Mouse (Mus musculus) layer of hippocampus, adult 9-10 months (tissue): ENCODE data around the gene Gnat2.

Experiments
- DNase-seq: peaks from one replicate; pipeline ENCODE4 v3.0.0; 2022; ENCODE audit warnings: low spot score

Gnat2 gene

DNA sequence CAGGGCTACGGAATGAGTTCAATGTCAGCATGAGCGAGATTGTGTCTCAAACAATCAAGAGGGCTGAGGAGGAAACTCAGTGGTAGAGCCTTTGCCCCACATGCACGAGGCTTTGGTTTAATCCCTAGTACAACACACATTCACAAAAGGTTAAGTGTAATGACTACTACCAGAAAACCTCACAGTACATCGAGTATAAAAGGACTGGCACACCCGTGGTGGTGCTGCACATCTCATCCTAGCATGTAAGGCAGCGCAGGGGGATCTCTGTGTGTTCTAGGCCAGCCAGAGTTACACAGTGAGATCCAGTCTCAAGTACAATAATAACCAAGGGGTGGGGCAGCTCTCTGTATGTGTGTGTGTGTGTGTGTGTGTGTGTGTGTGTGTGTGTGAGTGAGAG lies 24.9 kb downstream of the Gnat2 start:
- no peak for DNase-seq

DNA sequence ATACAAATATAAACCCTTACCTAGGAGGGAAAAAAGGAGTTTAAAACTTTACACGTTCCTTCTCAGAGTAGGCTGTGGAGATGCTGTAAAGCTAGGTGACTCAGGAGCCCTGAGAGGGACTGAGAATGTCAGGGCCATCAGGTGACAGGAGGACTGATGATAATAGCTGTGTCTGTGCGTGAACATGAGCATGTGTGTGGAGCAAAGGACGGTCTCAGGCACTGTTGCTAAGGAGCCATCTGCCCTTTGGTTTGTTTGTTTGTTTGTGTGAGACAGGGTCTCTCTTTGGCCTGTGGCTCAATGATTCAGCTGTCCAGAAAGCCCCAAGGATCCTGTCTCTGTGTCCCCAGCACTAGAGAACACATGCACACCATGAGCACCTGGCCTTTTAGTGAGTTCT lies 28.5 kb downstream of the Gnat2 start:
- DNase-seq, result no peak

DNA sequence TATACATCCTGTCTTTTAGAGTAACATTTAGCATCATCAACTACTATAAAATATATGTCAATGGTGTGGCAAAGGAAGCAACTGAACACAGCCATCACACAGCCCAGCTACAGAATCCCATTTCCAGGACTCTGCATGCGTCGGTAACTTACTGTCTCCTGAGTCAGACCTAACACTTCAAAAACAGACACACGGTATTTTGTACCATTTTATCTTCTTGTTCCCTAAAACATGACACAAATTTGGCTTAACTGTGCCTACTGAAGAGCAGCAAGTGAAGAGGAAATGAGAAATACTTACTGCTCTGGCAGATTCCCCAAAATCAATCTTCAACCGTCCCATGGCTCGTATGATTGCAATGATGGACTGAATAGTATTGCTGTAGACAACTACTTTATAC lies 30.7 kb downstream of the Gnat2 start:
- no peak for DNase-seq

DNA sequence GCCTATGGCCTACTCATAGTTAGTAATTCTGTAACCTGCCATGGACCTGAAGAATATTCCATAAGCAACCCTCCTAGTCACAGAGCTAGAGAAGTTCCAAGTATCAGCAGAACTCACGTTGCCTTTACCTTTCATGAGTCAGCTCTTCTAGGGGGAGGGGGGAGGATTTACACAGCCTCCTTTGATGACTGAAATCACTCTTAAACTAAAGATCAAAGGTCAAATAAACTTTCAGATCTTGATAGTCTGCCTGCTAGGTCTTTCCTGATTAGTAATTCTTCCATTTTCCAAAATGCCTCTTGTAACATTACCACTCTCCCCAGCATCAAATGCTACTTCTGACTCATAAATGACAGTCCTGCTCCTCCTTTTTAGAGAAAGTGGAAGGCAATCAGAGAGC lies 31.5 kb downstream of the Gnat2 start:
- DNase-seq, result no peak

DNA sequence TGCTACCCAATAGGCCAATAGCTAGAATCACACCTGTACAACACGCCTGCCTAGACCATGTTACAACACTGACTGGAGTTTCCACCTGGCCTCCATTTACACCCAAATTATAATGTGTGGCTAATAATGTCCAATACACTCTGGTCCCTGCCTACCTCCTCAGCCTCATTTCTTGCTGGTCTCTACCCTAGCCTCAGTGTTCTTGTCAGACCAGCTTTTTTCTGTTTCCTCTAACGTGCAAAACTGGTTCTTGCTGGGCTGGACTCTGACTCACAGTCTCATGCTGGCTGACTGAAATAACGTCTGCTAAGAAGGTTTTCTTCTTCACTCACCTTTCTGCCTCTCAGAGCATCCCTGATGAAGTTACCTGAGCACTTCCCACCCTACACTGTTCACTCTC lies 33.7 kb downstream of the Gnat2 start:
- DNase-seq, result no peak

DNA sequence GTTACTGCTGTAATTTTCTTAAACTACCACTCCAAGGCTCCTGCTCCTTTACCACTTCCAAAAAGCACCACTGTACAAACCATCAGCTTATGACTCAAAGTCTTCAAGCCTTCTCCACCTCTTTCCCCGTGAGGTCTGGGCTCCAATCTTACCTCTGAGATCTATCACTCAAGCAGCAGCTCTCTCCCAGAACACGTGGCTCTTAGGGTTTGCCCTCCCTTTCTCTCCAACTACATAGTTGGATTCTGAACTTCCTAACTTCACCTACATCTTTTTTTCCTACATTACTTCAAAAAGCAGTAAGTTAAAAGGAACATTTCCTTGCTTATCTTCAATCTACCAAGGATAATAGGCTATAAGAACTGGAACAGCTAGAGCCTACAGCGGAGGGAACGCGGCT lies 35.9 kb downstream of the Gnat2 start:
- no peak for DNase-seq

DNA sequence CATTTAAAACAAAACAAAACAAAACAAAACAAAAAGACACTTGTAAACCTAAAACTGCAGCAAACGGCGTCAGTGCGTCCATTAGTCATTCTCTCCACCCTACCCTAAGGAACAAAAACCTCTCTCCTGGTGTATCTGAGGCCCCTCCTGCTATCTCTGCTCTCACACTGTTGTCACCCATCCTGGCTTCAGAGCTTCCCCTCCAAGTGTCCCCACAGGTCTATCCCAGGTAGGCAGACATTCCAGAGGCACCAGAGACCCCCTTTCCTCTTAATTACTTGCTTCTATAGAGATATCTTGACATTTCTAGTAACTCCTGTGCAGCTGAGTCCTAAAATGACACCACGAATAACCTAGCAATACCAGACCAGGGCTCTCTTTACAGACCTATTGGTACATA lies 36.8 kb downstream of the Gnat2 start:
- DNase-seq, result no peak

DNA sequence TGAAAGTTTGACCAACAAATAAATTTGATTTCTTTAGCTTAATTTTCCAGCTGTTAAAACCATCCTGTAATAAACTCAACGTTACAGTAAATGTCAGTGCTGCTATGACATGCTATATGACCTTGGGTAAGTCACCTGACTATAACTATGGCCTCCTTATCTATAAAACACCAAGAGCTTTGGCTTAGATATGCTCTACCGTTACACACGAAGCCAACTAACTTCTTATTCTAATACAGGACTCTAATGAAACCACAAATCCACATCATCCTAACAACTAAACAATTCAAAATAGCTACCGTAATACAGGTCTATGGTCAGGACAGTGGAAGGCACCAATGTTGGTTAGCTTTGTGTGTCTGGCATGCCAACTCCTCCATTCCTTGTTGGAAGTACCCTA lies 37.2 kb downstream of the Gnat2 start:
- no peak for DNase-seq

DNA sequence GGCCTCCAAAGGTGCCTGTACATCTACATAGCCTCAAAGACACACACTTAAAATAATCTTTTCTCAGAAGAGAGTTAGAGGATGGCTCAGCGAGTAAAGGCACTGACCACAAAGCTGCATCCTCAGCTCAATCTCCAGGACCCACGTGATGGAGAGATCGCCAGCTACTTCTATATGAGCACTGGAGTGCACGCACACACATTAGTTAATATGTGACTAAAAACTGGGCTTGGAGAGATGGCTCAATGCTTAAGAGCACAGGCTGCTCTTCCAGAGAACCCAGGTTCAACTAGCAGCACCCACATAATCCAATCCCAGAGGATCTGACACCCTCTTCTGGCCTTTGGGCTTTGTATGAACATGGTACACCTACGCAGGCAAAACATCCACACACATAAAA lies 38.6 kb downstream of the Gnat2 start:
- no peak for DNase-seq

DNA sequence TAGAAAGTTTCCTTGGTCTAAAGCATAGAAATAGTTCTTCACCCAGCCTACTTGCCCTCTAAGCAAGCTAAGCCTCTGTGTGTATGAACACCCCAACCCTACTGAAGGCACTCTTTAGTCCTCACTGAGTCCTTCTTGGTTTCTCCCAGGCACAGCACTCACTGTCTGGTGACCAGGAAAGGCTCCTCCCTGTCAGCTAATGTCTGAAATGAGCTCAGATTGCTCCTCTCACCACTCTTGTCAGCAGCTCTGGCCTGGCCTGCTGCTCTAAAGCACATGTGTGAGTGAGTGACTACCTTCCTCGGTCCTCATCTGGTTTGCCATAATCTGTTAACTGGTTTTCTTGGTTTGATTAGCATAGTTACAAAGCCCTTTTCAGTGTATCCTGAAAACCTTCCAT lies 39.2 kb downstream of the Gnat2 start:
- no peak for DNase-seq

DNA sequence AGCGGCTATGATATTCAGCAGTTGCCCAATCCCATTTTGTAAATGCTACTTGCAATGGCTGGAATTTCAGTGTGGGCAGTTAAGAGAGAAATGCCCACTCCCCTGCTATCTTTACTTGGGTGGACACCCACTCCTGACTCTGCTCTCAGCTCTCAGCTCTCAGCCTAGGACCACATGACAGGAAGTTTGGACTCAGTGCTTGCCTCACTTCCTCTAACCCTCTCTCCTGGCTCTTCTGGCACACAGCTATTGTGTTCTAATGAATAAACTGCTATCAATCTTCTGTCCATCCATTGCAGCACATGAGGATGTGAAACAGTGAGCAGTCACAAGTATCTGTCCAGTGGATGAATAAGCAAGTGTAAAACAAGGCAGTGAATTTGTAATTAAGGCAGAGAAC lies 39.9 kb downstream of the Gnat2 start:
- DNase-seq, result no peak

DNA sequence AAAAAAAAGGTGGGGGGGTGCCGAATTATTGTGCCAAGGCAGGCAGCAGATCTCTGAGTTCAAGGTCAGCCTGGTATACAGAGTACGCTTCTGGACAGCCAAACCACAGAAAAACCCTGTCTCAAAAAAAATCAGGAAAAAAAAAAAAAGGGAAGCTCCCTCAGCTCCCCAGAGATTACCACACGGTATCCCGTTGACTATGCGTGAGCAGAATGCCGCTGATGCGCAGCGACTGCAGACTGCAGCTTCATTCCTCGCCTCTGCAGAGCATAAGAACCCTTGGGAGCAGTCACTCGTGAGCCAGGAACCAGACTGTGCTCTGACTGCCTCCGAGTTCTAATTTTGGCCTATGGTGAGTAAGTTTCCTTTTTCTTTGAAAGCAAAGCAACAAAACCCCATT lies 42.1 kb downstream of the Gnat2 start:
- DNase-seq, result no peak

DNA sequence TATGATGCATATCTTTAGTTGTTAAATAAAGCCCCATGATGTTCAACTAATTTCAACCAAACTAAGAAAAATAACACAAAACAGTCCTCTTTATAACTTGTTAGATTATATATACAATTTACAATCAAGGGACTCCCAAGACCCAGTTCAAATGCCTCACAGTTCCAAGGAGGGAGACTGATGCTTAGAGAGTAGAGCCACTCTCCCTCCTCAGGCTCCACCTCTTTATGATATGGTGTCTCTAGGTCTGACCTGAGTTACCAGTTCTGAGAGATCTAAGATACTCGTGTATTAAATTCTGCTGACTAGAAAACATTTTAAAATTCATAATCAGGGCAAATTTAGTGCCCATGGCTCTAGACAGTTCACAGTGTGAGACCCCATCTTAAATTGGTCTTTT lies 46.5 kb downstream of the Gnat2 start:
- no peak for DNase-seq

DNA sequence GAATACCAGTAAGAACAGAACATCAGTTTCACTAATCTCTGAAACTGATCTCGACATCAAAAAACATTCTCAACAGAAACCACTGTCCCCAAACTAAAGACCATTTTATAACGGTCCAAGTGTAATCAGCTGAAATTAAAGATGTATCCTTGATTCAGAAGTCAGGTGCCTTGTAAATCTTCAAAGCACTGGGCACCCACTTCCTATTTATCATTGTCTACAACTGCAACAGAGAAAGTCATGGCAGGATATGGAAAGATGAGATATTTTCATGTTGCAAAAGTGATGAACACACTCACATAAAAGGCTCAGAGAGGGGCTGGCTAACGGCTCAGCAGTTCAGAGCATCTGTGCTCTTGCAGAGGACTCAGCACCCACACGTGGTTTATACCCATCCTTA lies 48.2 kb downstream of the Gnat2 start:
- DNase-seq, result no peak

DNA sequence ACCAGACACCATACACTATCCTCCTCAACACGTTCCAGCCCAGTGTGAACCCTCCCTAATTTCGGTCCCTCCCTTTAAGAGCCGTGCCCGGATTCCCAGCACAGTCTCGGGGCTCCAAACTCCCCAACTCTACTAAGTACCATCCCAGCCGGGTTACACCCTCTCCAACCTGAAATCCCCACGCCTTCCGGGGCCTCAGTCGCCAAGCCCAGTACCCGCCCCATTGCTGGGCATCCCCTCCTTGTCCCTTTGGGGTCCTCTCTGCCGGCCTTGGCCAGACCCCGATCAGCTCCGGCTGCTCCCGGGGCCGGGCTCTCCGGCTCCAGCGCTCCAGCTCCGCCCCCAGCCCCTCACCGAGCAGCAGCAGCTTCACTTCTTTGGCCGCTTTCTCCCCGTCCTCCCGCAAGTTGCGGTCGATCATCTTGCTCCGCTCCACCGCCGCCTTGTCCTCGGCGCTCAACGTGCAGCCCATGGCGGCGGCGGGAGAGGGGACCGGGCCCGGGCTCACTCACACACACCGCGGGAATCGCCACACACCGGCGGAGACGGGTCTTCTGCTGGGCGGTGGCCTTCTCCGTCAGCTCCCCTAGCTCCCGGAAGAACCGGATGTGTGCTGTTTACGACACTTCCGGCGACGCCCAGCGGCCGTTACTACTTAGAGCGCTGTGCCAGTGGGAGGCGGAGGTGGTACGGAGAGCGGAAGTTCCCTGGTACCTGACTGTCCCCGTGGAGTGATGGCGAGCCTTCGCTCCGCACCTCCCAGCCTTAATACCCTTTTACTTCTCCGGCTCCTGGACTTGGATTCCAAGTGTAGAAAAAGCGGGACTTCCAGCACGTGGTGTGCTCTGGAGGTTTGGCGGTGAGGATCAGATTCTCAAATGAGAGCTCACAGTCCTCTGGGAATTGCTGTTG lies 53.2 kb downstream of the Gnat2 start, which contains the start of gene Gnai3:
Gene Gnai3 (minus strand): TSS at position 613 of the 912 bp plus-strand sequence.
- peak; percentile 64 for DNase-seq

DNA sequence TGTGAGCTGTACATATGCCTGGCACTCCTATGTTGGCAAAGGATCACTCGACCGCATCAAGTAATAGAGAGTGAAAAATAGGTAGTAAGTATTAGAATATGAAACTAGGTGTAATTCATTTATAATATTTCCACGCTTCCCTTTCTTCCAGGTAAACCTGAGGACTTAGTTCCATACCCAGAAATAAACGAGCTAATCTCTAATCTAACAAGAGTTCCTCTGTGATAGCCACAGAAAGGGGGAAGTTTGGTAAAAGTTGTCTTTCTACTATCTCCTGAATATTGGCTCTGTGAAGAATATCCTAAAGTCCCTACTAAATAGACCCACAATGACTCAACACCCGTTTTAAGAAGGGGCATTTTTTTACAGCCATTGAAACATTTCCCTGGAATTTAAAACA lies 54.1 kb downstream of the Gnat2 start:
- no peak for DNase-seq

DNA sequence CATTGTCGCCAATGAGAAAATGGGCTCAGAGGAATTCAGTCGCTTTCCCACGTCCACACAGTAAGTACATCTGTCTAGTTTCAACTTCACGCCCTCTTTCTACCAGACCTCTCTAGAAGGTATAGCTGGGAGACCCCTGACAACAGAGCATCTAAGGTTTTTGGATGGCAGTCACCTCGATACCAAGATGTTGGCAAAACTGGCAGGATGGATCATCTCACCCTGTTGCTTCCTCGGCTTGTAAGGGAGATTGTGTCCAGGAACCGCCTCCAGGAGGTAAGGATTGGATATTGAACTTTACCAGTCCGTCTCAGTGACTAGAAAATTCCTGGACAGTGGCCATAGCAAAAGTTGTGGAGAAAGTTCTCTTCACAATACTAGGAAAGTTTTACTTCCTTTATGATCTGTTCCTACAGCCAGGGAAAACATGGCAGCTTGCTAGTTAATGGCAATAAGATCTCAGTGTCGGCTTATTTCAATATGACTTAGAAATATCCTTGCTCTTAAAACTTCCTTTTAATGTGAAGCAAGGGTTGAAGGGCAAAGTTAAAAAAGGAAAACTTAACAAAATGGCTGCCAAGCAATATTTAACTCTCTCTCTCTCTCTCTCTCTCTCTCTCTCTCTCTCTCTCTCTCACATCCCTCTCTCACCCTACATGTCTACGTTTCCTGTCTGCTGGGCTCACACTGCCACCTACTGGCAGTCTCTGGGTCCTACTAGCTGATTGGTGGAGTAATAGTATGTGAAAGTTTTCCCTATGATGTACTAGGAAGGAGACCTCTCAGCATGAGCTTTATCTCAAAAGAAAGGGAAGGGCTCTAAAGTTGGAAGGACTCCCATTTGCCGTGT lies 55.0 kb downstream of the Gnat2 start:
- peak; percentile 94 for DNase-seq
